Mouse (Mus musculus) liver, adult 2 months (tissue): Measurements from ENCODE around the gene Stat3. TPM values are rescaled to one million over a fixed set of nuclear protein-coding genes. Genes with fewer than 3 reads are reported as not detected.

Experiments used
- DNase-seq: peaks from one replicate; pipeline ENCODE4 v3.0.0-alpha.2; 2011; ENCODE audit warnings: low read depth, low spot score; ENCODE audit errors: extremely low read depth
- H3K27ac ChIP-seq: fragments of 200-500 bp; replicated peaks from 2 replicates; pipeline ENCODE4 v1.5.1; 2012; ENCODE audit warnings: low read depth, mild to moderate bottlenecking, control low read depth, inconsistent platforms, low read length; ENCODE audit not compliant: insufficient read depth
- H3K27me3 ChIP-seq: fragments of 200-500 bp; 2 replicates; pipeline ENCODE4 v1.6.1; 2012; ENCODE audit warnings: mild to moderate bottlenecking, moderate library complexity, low read length, inconsistent platforms; ENCODE audit not compliant: control insufficient read depth, insufficient read depth
- H3K36me3 ChIP-seq: fragments of 200-500 bp; 2 replicates; pipeline ENCODE4 v1.6.1; 2012; ENCODE audit warnings: low read length, inconsistent platforms; ENCODE audit not compliant: control insufficient read depth, insufficient read depth
- H3K4me1 ChIP-seq: fragments of 200-500 bp; 2 replicates; pipeline ENCODE4 v1.6.1; 2011; ENCODE audit warnings: low read length; ENCODE audit not compliant: control insufficient read depth, insufficient read depth
- H3K4me3 ChIP-seq: fragments of 200-500 bp; 2 replicates; pipeline ENCODE4 v1.5.1; 2011; ENCODE audit warnings: low read depth, mild to moderate bottlenecking, control low read depth, low read length, moderate library complexity; ENCODE audit not compliant: insufficient read depth
- H3K79me2 ChIP-seq: fragments of 200-500 bp; 2 replicates; pipeline ENCODE4 v1.6.1; 2012; ENCODE audit warnings: inconsistent platforms, mild to moderate bottlenecking, low read length, moderate library complexity; ENCODE audit not compliant: control insufficient read depth, insufficient read depth
- H3K9ac ChIP-seq: fragments of 200-500 bp; 2 replicates; pipeline ENCODE4 v1.6.1; 2012; ENCODE audit warnings: low read depth, mild to moderate bottlenecking, control low read depth, inconsistent platforms, low read length
- CTCF ChIP-seq: fragments of 200-500 bp; IDR thresholded peaks from 2 replicates; pipeline ENCODE4 v1.5.1; 2011; ENCODE audit warnings: low read depth, low read length, control low read depth
- POLR2A ChIP-seq: fragments of 200-500 bp; IDR thresholded peaks from 2 replicates; pipeline ENCODE4 v1.6.1; 2011; ENCODE audit warnings: low read length, control low read depth; ENCODE audit not compliant: insufficient read depth; ENCODE audit errors: extremely low read depth
- whole genome bisulfite sequencing: fragments of 180-500 bp; shearing (Covaris S2); methylation state at CpG from one replicate; pipeline ENCODE4 v1.1.7; 2018; 5-methylcytosine and 5-hydroxymethylcytosine counted together
- polyA plus RNA-seq: library from polyadenylated mRNA; depleted of rRNA; stranded (reverse); fragments of >200 nt; gene quantifications from 2 replicates; pipeline ENCODE4 v1.2.3, GENCODE M21; 2012; rRNA removed
- total RNA-seq: library from RNA; depleted of rRNA; stranded (reverse); fragments of >200 nt; gene quantifications from 2 replicates; pipeline ENCODE4 v1.2.3, GENCODE M21; 2014; rRNA removed

Stat3 gene
- 58.5 and 76.4 TPM in 2 replicates for total RNA-seq
- 48.7 and 60.4 TPM in 2 replicates for polyA plus RNA-seq

DNA sequence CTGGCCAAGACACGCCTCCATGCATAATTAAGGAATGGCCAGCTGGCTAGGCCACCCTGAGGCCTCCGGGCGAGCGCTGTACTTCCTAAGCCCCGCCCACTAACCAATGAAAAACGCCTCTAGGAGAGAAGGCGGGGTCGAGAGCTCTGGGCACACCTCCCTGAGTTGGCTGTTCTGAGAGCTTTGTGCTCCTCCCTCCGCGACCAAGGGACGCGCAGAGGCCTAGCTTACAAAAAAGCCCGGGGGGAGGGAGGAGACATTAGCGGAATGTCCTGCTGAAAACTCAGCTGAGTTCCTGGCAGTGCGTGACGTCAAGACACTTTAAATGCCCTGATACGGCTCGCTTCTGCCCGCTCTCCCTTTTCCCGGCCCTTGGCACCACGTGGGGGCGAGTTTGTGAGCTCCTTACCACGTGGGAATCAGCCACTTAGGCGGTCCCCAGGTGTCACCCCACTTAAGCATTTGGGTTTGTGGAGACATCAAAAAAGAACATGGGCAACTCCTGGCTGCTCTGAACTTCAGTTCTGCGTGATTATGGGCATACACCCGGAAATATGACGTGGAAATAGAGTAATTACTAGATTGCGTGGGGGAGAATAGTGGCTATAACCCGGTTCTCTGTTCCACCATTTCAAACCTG is at the start of gene Stat3:
Stat3 (minus strand) TSS at position 29 of the 640 bp plus-strand sequence.
- Histone ChIP-seq H3K36me3 (no peaks in the 10 kb centered on the region), H3K27ac (peak within 1 kb of the TSS; percentile 93), H3K4me3 (peak within 1 kb of the TSS; percentile 94), H3K4me1 (peaks cover 28% of the 10 kb centered on the region), H3K79me2 (peaks cover 31% of the 10 kb centered on the region; the same call in 1 of the 2 replicates), H3K27me3 (no peaks in the 10 kb centered on the region), H3K9ac (peak within 1 kb of the TSS; percentile 95)
- TF ChIP-seq POLR2A (no peak), CTCF (no peak)
- peak; percentile 98 for DNase-seq
- under 1% methylated on average over 29 of the region's 29 CpGs for WGBS

DNA sequence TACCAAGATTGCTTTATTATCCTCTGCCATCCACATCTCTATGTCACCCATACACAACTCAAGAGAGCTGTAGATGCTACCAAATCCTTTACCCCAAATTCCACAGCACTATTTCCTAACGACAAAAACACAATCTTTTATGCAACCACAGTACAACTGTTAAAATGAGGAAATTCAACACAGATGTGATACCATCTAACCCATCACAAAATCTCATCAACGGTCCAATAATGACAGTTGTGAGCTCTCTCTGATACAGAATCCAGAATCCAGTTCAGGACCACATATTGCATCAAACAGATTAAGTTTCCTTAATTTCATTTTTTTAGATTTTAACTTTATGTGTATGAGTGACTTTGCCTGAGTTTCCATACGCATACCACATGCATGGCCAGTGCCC is 49.3 kb upstream of the Stat3 start:
- Histone ChIP-seq H3K4me3 (no peak overlapping the region), H3K36me3 (no peaks in the 10 kb centered on the region), H3K9ac (no peak overlapping the region), H3K27me3 (no peaks in the 10 kb centered on the region), H3K27ac (no peak overlapping the region), H3K79me2 (no peaks in the 10 kb centered on the region), H3K4me1 (no peaks in the 10 kb centered on the region)
- no peak for DNase-seq
- TF ChIP-seq POLR2A (no peak), CTCF (no peak)
- 85% methylated on average over 3 of the region's 3 CpGs for WGBS

DNA sequence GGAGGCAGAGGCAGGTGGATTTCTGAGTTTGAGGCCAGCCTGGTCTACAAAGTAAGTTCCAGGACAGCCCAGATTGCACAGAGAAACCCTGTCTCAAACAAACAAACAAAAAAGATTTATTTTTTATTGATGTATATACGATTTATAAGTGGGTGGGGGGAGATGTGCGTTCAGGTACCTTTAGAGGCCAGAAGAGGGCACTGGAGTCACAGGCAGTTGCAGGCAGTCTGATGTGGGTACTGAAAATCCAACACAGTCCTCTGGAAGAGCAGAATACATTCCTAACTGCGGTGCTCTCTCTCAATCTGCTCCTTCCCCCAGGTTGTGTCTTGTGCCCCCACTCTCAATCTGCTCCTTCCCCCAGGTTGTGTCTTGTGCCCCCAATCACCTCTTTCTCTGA is 46.3 kb upstream of the Stat3 start:
- H3K9ac ChIP-seq: no peak overlapping the region
- H3K27ac ChIP-seq: no peak overlapping the region
- H3K4me3 ChIP-seq: no peak overlapping the region
- 79% methylated on average over 3 of the region's 3 CpGs for WGBS
- no peaks in the 10 kb centered on the region for H3K79me2 ChIP-seq
- no peaks in the 10 kb centered on the region for H3K27me3 ChIP-seq
- no peak for DNase-seq
- H3K36me3 ChIP-seq: no peaks in the 10 kb centered on the region
- TF ChIP-seq POLR2A (no peak), CTCF (peak; percentile 34)
- peaks cover 4% of the 10 kb centered on the region; the same call in 1 of the 2 replicates for H3K4me1 ChIP-seq

DNA sequence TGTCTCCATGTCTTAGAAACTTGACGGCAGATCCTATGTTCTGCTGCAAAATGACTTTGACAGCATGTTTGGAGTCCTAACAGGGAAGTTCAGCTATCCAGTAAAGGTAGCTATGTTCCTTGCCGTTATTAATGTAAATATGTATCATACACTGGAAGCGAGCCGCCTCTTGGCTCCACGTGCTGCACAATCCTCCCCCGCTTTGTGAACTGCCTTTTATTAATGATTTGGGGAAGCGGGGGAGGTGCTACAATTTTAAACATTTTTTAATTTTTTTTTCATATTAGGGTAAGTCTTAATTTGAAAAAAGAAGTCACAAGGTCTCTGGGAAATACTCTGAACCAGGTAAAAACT is 44.4 kb upstream of the Stat3 start:
- TF ChIP-seq POLR2A (no peak), CTCF (no peak)

DNA sequence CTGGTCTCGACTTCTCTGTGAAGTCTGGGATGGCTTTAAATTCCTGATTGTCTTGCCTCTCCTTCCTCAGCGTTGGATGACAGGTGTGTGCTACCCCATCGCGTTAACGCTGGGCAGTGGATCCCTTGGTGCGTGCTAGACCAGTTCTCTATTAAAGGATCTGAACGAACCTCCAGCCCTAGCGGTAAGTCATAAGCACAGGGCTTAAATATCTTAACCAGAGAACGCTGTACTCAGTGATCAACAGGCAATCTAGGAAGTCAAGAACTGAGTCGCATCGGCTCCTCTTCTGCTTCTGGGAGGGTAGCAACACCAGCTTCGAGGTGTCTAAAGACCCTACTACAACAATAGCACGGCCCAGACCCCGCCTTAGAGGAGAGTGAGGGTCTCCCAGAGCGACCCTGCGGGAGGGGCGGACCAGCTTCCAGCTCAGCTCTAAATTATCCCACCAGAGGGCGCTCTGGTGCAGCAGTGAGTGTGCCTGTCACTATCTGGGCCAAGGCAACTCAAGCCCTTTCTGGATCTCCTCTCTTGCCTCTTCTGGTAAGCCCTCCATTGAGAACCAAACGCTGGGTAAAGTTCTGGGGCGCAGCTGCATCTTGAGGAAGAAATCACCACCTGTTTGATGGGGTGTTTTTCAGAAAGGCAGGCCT is 43.9 kb upstream of the Stat3 start:
- H3K4me1 ChIP-seq: peaks cover 5% of the 10 kb centered on the region; the same call in 1 of the 2 replicates
- DNase-seq: peak; percentile 33
- no peaks in the 10 kb centered on the region for H3K36me3 ChIP-seq
- H3K4me3 ChIP-seq: peak overlapping the region; percentile 37
- no peak overlapping the region for H3K27ac ChIP-seq
- peak overlapping the region; percentile 64 for H3K9ac ChIP-seq
- H3K27me3 ChIP-seq: no peaks in the 10 kb centered on the region
- 2% methylated on average over 20 of the region's 20 CpGs for WGBS
- TF ChIP-seq POLR2A (no peak), CTCF (peak; percentile 96)
- no peaks in the 10 kb centered on the region for H3K79me2 ChIP-seq

More for the DNA sequence above, 44.4 kb upstream of the Stat3 start:
- H3K36me3 ChIP-seq: no peaks in the 10 kb centered on the region
- H3K27ac ChIP-seq: no peak overlapping the region
- H3K4me3 ChIP-seq: no peak overlapping the region
- 79% methylated on average over 7 of the region's 7 CpGs for WGBS
- no peaks in the 10 kb centered on the region for H3K27me3 ChIP-seq
- no peak overlapping the region for H3K9ac ChIP-seq
- no peaks in the 10 kb centered on the region for H3K79me2 ChIP-seq
- peaks cover 5% of the 10 kb centered on the region; the same call in 1 of the 2 replicates for H3K4me1 ChIP-seq
- no peak for DNase-seq

DNA sequence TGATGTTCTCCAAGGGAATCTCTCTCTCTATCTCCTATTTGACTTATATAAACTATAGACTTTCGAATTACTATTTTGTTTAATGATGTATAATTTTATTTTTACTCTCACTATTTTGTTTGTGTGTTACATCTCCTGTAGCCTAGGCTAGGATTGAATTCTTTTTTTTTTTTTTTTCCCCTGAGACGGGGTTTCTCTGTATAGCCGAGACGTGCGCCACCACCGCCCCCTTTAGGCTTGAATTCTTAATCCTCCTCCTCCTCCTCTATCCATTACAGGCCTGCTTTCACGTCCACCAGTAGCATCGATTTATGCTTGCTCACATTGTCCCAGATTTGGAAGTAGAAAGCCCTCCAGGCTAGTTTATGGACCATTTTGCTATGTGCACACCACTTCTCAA is 42.7 kb upstream of the Stat3 start:
- WGBS: 78% methylated on average over 8 of the region's 8 CpGs
- H3K27ac ChIP-seq: no peak overlapping the region
- no peak for DNase-seq
- TF ChIP-seq POLR2A (no peak), CTCF (no peak)
- H3K27me3 ChIP-seq: no peaks in the 10 kb centered on the region
- no peak overlapping the region for H3K9ac ChIP-seq
- H3K4me1 ChIP-seq: peaks cover 5% of the 10 kb centered on the region; the same call in 1 of the 2 replicates
- H3K79me2 ChIP-seq: no peaks in the 10 kb centered on the region
- no peaks in the 10 kb centered on the region for H3K36me3 ChIP-seq
- no peak overlapping the region for H3K4me3 ChIP-seq
